Mouse (Mus musculus) thymus, adult 2 months (tissue): Measurements from ENCODE around the gene Gm16506. TPM values are rescaled to one million over a fixed set of nuclear protein-coding genes. Genes with fewer than 3 reads are reported as not detected.
"Not testable (repeated sequence)": the region's sequence is repeated elsewhere in the genome, so short reads cannot be mapped to it uniquely, and the experiment has no call there.

Experiments used
- DNase-seq: peaks from one replicate; pipeline ENCODE4 v3.0.0; 2021
- H3K27ac ChIP-seq: fragments of 200-500 bp; 2 replicates; pipeline ENCODE4 v1.5.1; 2012; ENCODE audit warnings: low read length, control low read depth; ENCODE audit not compliant: control insufficient read depth, insufficient read depth
- H3K27me3 ChIP-seq: fragments of 200-500 bp; 2 replicates; pipeline ENCODE4 v1.6.1; 2012; ENCODE audit warnings: mild to moderate bottlenecking, low read length, moderate library complexity, mixed read lengths; ENCODE audit not compliant: control insufficient read depth, insufficient read depth
- H3K36me3 ChIP-seq: fragments of 200-500 bp; 2 replicates; pipeline ENCODE4 v1.6.1; 2012; ENCODE audit warnings: mild to moderate bottlenecking, low read length, moderate library complexity; ENCODE audit not compliant: control insufficient read depth, insufficient read depth
- H3K4me1 ChIP-seq: fragments of 200-500 bp; replicated peaks from 2 replicates; pipeline ENCODE4 v1.6.1; 2012; ENCODE audit warnings: low read length; ENCODE audit not compliant: control insufficient read depth, insufficient read depth
- H3K4me3 ChIP-seq: fragments of 200-500 bp; 2 replicates; pipeline ENCODE4 v1.5.1; 2012; ENCODE audit warnings: mild to moderate bottlenecking, low read length, control low read depth, moderate library complexity; ENCODE audit not compliant: control insufficient read depth, insufficient read depth
- WGBS: fragments of 180-500 bp; shearing (Covaris S2); methylation state at CpG from one replicate; pipeline ENCODE4 v1.1.7; 2018; 5-methylcytosine and 5-hydroxymethylcytosine counted together
- polyA plus RNA-seq: library from polyadenylated mRNA; depleted of rRNA; stranded (reverse); fragments of >200 nt; gene quantifications from 2 replicates; pipeline ENCODE4 v1.2.3, GENCODE M21; 2012; rRNA removed

Gm16506 gene
- not detected in 2 replicates for polyA plus RNA-seq

- 100% methylated on average over 3 of the region's 3 CpGs for WGBS
- H3K4me3 ChIP-seq, H3K27me3 ChIP-seq, H3K4me1 ChIP-seq, H3K27ac ChIP-seq, DNase-seq, H3K36me3 ChIP-seq: not testable (repeated sequence)
Measured at GRCm38 (mm10) chr14:43727385-43727784, at the start of gene Gm16506. TSS of gene Gm16506 (minus strand) at chr14:43727485.

- not testable (repeated sequence) for H3K4me3 ChIP-seq, H3K4me1 ChIP-seq, DNase-seq, H3K27ac ChIP-seq, H3K27me3 ChIP-seq, H3K36me3 ChIP-seq
- WGBS: 90% methylated on average over 4 of the region's 4 CpGs
Measured at GRCm38 (mm10) chr14:43747566-43747965, 20.3 kb upstream of the Gm16506 start, which contains the start of gene Gm6526. TSS of gene Gm6526 (plus strand) at chr14:43747866.

DNA sequence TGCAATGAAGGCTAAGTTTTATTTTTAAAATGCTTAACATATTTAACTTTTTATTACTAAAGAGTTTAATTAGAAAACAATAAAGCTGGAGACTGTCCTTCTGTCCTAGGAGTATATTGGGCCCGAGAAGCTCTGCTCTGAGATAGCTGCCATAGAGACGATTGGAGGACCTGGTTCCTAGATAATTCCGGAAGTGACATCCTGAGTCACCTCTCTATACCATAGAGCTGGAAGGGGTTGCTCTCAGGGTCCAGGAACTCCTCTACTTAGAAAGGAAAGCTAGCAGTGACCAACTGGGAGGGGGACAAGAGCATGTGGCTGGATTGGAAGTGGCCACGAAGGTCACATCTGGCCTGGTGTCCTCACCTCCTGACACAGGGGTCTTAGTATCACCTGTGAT, 29.7 kb downstream of the Gm16506 start, which contains the start of gene Gm7324:
Gene Gm7324 (plus strand): TSS at position 208 of the 400 bp plus-strand sequence.
- H3K4me1 ChIP-seq, DNase-seq, H3K27me3 ChIP-seq, H3K36me3 ChIP-seq, H3K4me3 ChIP-seq, H3K27ac ChIP-seq: not testable (repeated sequence)
- WGBS: 89% methylated on average over 4 of the region's 4 CpGs

GRCm38 (mm10) chr14:43677099-43677498, 50.2 kb downstream of the Gm16506 start, which contains the start of gene Gm8165:
TSS of gene Gm8165 (minus strand) at chr14:43677199.
- not testable (repeated sequence) for H3K36me3 ChIP-seq, H3K4me3 ChIP-seq, H3K4me1 ChIP-seq, H3K27me3 ChIP-seq, DNase-seq, H3K27ac ChIP-seq
- 89% methylated on average over 1 of the region's 2 CpGs for WGBS

Other genes starting within 250 kb of the Gm16506 start
- 0.09 TPM in 1 of 2 replicates, not detected in the other for gene Gm5799, start 183.9 kb downstream of the Gm16506 start, polyA plus RNA-seq
- gene Gm17654, start 148.3 kb downstream of the Gm16506 start, polyA plus RNA-seq: not detected in 2 replicates
- gene Gm10375, start 119.5 kb downstream of the Gm16506 start, polyA plus RNA-seq: not detected in 2 replicates
- not detected in 2 replicates for gene Gm8165, start 50.3 kb downstream of the Gm16506 start, polyA plus RNA-seq
- gene Gm7324, start 29.7 kb downstream of the Gm16506 start, polyA plus RNA-seq: 0.13 TPM in 1 of 2 replicates, not detected in the other
- not detected in 2 replicates for gene Gm6526, start 20.4 kb upstream of the Gm16506 start, polyA plus RNA-seq
- not detected in 2 replicates for gene Gm8180, start 57.3 kb upstream of the Gm16506 start, polyA plus RNA-seq
- gene Ear1, start 148.0 kb upstream of the Gm16506 start, polyA plus RNA-seq: 1.6 and 5.0 TPM in 2 replicates
- gene Ear10, start 196.1 kb upstream of the Gm16506 start, polyA plus RNA-seq: not detected in 2 replicates
- gene Gm8113, start 197.9 kb upstream of the Gm16506 start, polyA plus RNA-seq: 9.7 and 19.9 TPM in 2 replicates
- not detected in 2 replicates for gene Ang5, start 229.6 kb upstream of the Gm16506 start, polyA plus RNA-seq